Mouse (Mus musculus): ENCODE data around the gene Cfd. TPM values are rescaled to one million over a fixed set of nuclear protein-coding genes. Genes with fewer than 3 reads are reported as not detected.
A peak's percentile ranks its signal among the peaks of the same experiment; 100 is the strongest.

Gene Cfd
- 4.2 TPM in 1 of 2 replicates, not detected in the other for polyA plus RNA-seq (2015; fragmentation: Nextera tagmentation; extraction: Ambion mirVana)

DNA sequence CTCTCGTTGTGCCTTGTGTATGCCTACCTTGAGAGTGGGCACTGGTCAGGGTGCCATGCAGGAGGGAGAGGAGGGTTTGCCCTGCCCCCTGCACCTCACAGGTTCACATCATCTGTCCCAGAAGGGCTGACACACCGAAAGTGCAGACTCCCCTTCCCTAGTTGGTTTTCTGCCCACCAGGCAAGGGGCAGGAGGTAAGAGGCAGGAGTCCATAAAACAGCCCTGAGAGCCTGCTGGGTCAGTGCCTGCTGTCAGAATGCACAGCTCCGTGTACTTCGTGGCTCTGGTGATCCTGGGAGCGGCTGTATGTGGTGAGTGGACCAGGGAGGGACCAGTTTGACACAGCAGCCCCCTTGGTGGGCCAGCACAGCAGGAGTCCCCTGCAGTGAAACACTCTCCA is at the start of gene Cfd:
TSS of gene Cfd (plus strand) at position 184 of the 400 bp plus-strand sequence.
- no peak for DNase-seq (ENCODE audit: low spot score)

- DNase-seq (ENCODE audit: low spot score) = no peak
These were observed 48.3 kb upstream of the Cfd start for GRCm38 (mm10) chr10:79842322-79842721.

DNA sequence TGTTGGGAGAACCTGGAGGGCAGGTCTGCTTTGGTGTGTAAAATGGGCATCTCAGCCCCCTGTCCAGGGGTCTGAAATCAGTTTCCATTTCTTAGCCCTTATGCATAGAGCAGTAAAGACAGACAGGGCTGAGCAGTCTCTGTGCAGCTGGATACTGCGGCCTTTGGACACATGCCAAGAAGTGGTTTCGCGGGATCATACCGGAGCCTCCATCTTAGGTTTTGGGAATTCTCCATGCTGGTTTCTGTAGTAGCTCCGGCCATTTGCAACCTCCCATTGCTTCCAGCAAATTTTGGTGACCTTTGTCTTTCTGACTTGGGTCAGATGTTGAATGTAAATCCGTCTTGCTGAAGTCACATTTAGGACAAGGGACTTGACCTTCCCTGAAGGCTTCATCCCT is 47.2 kb upstream of the Cfd start:
- DNase-seq (ENCODE audit: low spot score) = no peak

DNA sequence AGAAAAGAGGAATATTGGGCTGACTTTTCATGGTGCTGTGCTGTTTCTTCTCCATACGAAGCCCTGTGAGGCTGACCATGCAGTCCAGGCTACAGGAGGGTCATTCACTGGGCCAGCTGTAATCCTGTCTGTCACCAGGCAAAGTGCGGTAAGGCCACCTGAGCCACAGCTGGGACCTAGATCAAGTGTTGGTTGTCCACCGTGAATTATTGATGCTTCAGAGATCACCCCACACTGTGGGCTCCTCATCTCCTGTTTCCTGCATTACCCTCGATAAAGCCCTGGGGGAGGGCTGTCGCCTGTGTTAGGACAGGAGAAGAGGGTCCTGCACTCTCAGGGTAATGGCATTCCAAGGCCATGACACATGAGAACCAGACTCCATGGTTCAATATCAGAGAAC is 44.1 kb upstream of the Cfd start:
- no peak for DNase-seq (ENCODE audit: low spot score)

- DNase-seq (ENCODE audit: low spot score) = peak; percentile 61
These were observed 40.6 kb upstream of the Cfd start for GRCm38 (mm10) chr10:79849941-79850628.

- no peak for DNase-seq (ENCODE audit: low spot score)
These were observed 39.0 kb upstream of the Cfd start for GRCm38 (mm10) chr10:79851653-79852052.

DNA sequence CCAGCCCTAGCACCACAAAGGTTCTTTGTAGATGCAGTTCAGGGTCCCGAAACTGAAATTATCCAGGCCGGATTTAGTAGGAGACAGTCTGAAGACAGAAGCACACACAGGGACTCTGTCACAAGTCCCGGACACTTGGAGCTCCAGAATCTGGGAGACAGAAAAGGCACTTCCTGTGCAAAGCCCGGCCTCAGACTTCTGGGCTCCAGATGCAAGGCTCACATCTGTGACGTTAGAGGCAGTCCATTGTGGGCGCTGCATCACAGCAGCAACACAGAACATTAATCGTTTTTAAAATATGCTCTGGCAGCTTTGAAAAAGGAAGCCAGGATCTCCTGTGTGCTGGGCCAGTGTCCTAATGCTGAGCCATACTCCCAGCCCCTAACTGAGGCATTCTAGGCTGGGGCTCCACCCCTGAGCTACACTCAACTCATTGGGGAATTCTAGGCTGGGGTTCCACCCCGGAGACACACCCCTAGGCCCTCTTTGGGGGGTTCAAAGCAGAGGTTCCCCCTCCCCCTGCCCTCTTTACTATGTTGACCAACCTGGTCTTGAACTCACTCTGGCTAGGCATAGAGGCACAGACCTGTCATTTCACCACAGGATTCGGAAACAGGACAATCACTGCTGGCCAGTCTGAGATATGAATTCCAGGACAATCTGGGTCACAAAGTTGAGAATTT is 38.4 kb upstream of the Cfd start:
- DNase-seq (ENCODE audit: low spot score) = peak; percentile 59

DNA sequence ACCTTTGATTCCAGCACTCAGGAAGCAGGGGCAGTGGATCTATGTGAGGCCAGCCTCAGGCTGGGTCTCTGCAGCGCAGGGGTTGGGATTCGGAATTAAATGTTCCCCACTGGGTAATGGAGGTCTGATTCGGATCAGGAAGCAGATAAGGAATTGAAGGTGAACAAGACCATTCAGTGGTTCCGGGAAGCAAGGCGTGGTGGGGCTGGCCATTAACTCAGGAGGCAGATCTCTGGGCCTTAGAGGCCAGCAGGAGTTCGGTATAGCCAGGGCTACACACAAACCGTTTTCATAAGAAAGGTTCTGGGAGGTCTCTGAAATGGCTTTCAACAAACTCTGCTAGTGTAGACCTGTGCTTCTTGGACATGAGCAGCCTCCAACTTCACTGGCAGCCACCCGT is 37.8 kb upstream of the Cfd start:
- DNase-seq (ENCODE audit: low spot score) = no peak

GRCm38 (mm10) chr10:79853392-79853791 is 37.3 kb upstream of the Cfd start:
- peak; percentile 41 for DNase-seq (ENCODE audit: low spot score)

DNA sequence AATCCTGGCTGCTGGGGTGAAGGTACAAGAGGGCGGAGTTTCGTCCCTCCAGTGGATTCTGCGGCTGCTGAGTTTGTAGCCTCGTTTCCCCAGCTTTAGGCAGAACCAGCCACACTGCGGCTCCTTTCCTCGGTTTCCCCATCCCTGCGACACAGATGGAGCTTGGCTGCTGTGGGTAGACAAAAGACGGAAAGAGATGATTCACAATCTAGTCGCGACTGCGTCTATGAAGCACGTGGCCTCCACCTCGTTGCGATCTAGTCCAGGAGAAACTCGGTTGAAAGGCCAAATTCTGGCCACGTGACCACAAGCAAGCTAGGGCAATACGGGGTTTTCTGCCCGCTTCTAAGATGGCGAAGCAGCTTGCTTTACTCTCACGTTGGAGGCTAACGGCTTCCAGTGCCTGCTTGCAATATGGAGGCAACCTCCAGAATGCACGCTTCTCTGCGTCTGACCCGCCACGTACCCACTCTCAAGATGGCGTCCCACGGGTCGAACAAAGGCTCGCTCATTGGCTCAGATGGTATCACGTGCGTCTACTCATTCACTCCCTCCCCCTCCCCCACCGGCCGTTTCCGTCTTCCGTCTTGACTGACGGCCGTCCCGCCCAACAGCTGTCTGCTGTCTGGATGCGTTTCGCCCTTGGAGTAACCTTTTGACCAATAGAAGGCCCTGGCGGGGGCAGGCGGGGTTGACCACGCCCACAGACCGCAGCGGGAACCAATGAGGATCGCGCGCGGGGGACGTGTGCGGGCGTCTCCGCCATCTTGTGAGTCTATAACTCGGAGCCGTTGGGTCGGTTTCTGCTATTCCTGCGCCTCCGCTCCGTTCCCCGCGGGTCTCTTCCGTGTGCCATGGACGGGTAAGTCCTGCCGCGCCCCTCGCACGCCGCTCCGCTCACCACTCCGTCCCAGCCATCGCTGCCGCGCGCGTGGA is 36.5 kb upstream of the Cfd start, which contains the start of gene Ptbp1:
TSS of gene Ptbp1 (plus strand) at position 568 of the 936 bp plus-strand sequence.
- peak; percentile 100 for DNase-seq (ENCODE audit: low spot score)

DNA sequence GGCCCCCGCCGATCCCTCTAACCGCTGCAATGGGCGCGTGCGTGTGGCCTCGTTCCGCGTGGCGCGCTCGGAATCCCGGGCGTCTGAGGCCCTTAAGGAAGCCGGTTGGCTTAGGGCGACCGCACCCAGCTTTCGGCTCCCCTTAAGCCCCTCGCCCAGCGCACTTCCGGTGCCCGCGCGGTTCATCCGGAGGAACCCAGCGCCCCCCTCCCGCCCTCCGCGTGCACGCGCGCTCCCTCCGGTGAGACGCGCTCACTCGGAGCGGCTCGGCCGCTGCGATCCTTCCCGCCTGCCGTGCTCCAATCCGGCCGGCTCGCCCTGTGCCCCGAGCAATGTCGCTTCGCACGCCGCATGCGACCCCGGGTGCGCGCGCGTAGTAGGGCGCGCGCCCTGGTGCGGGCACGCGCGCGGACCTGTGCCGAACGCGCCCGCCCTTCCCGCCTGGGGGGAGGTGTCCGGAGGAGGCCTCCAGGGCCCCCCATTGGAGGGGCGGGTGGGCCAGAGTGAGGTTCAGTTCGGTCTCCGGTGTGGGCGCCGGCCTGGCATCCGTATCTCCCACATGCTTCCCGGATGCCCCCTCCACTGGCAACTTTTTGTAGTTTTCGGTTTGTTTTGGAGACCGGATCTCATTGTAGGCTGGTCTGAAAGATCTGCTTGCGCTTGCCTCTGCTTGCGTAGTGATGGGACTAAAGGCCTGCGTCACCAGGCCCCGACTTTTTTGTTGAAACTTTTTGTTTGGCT is 35.7 kb upstream of the Cfd start:
- DNase-seq (ENCODE audit: low spot score) = peak; percentile 83

DNA sequence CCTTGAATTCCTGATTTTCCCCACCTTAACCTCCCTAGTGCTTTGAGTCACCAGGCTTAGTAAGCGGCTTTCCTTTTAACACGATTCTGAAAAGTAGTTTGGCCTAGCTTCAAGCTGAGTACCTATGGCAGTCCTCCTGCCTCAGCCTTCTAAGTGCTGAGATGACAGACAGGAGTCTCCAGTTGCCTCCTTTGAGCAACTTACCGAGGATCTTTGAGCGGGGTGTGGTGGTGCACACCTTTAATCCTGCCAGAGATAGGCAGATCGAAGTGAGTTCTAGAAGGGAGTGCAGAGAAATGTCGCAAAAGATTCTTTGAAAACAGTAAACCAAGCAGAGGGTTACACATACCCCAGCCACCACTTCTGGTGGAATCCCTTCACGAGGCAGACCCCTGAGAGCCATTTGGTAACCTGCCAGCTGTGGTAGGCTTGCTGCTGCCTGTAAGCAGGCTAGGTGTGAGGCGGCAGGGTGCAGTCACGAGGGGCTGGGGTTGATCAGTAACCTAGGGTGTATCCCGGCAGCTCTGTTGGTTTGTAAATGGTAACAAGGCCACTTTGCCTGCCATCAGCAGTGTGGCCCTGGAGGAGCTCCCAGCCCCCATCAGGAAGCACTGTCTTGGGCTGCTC is 35.0 kb upstream of the Cfd start:
- DNase-seq (ENCODE audit: low spot score) = no peak

DNA sequence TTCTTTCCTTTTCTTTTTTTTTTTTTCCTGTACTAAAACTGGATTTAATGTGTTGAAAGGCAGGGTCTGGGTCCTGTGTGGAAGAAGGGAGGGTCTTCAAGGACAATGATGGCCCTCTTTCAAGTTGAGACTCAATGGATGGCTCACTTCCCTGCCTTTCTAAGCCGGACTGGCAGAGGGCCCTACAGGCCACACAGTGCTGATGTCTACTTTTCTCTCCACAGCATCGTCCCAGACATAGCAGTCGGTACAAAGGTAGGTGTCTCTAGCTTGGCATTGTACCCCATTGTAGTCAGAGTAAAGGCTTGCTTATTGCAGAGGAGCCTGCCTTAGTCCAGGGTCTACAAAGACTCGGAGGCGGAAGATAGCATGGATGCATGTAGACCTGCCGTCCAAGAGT is 34.4 kb upstream of the Cfd start:
- no peak for DNase-seq (ENCODE audit: low spot score)

GRCm38 (mm10) chr10:79856704-79857451 is 33.8 kb upstream of the Cfd start:
- DNase-seq (ENCODE audit: low spot score) = no peak

- no peak for DNase-seq (ENCODE audit: low spot score)
These were observed 33.2 kb upstream of the Cfd start for GRCm38 (mm10) chr10:79857452-79857811.

DNA sequence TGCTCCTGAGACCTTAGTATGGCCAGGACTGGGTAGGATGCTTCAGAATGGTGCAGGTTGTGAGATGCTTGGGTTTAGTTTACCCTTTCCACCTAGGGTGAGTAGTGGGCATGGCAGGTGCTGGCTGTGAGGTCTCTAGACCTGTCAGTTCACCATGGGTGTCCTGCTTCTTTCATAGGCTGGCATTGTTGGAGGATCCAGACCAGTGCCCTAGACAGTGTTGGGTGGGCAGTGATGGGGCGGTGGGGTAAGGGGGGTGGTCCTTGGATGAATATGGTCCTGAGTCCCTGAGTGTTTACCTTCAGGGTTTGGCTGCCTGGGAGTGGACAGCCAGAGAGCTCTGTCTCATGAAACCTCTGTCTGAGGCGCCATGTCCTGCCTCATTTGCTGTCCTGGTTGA is 32.8 kb upstream of the Cfd start:
- no peak for DNase-seq (ENCODE audit: low spot score)

DNA sequence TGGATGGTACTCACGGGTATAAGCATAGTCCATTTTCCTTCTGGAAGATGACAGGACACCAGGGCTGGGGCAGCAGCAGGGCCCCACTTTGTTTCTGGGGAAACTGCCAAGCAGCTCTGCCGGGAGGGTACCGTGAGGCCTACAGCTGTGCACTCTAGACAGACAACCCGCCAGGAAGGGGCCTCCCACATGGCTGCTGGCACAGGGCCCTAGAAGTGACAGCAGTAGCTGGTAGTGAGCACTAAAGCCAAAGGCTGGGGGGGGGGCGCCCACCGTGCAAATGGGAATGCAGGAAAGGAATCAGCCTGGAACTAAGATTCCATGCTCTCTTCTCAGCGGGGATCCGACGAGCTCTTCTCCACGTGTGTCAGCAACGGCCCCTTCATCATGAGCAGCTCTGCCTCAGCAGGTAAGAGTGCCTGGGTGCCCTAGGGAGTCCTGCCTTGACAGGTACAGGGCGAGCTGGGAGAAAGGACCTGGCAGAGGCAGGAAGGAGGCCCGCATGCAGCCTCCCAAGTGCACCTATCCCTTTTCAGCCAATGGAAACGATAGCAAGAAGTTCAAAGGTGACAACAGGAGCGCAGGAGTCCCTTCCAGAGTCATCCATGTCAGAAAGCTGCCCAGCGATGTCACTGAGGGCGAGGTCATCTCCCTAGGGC is 32.1 kb upstream of the Cfd start:
- no peak for DNase-seq (ENCODE audit: low spot score)

GRCm38 (mm10) chr10:79859116-79859515 is 31.5 kb upstream of the Cfd start:
- no peak for DNase-seq (ENCODE audit: low spot score)
